Mouse (Mus musculus): ENCODE data around the gene Nanog.
"Not testable (repeated sequence)": the region's sequence is repeated elsewhere in the genome, so short reads cannot be mapped to it uniquely, and the experiment has no call there.

Gene Nanog

GRCm38 (mm10) chr6:122711455-122711854 is 4.2 kb downstream of the Nanog start:
- H3K4me3 ChIP-seq (replicated peaks; ENCODE audit: low read length): peak overlapping the region; percentile 87

GRCm38 (mm10) chr6:122713116-122713515 is 5.8 kb downstream of the Nanog start:
- Histone ChIP-seq H3K36me3 (ENCODE audit: insufficient read depth, low read length) (peaks cover 70% of the 10 kb centered on the region), H3K4me3 (replicated peaks; ENCODE audit: low read length) (peak overlapping the region; percentile 87), H3K4me1 (replicated peaks; ENCODE audit: low read depth, low read length) (peaks cover 57% of the 10 kb centered on the region)
- H3K27me3 ChIP-seq (ENCODE audit: insufficient read depth, low read length); H3K9me3 ChIP-seq (ENCODE audit: low read length): not testable (repeated sequence)

More at GRCm38 (mm10) chr6:122711455-122711854, 4.2 kb downstream of the Nanog start:
- H3K36me3 ChIP-seq (ENCODE audit: insufficient read depth, low read length): peaks cover 70% of the 10 kb centered on the region
- H3K9me3 ChIP-seq (ENCODE audit: low read length): no peaks in the 10 kb centered on the region
- peaks cover 51% of the 10 kb centered on the region for H3K4me1 ChIP-seq (replicated peaks; ENCODE audit: low read depth, low read length)
- no peaks in the 10 kb centered on the region for H3K27me3 ChIP-seq (ENCODE audit: insufficient read depth, low read length)
- no peak for TF ChIP-seq CTCF (conservative IDR thresholded peaks at IDR 0.05; ENCODE audit: low read length)
- TF ChIP-seq POU5F1 (IDR thresholded peaks at IDR 0.05; ENCODE audit: borderline replicate concordance, low read length): no peak
- TF ChIP-seq NANOG (IDR thresholded peaks at IDR 0.05; ENCODE audit: borderline replicate concordance, low read length): no peak

- H3K27me3 ChIP-seq (ENCODE audit: insufficient read depth, low read length): no peaks in the 10 kb centered on the region
- H3K9me3 ChIP-seq (ENCODE audit: low read length): no peaks in the 10 kb centered on the region
- peak overlapping the region; percentile 49 for H3K4me3 ChIP-seq (replicated peaks; ENCODE audit: low read length)
- H3K4me1 ChIP-seq (replicated peaks; ENCODE audit: low read depth, low read length): peaks cover 65% of the 10 kb centered on the region
- peaks cover 62% of the 10 kb centered on the region for H3K36me3 ChIP-seq (ENCODE audit: insufficient read depth, low read length)
- no peak for TF ChIP-seq POU5F1 (IDR thresholded peaks at IDR 0.05; ENCODE audit: borderline replicate concordance, low read length)
- TF ChIP-seq CTCF (conservative IDR thresholded peaks at IDR 0.05; ENCODE audit: low read length): no peak
- no peak for TF ChIP-seq NANOG (IDR thresholded peaks at IDR 0.05; ENCODE audit: borderline replicate concordance, low read length)
Measured at GRCm38 (mm10) chr6:122714707-122715365, 7.5 kb downstream of the Nanog start.

GRCm38 (mm10) chr6:122715886-122716285 is 8.6 kb downstream of the Nanog start:
- Histone ChIP-seq H3K27me3 (ENCODE audit: insufficient read depth, low read length) (no peaks in the 10 kb centered on the region), H3K4me3 (replicated peaks; ENCODE audit: low read length) (peak overlapping the region; percentile 43), H3K9me3 (ENCODE audit: low read length) (no peaks in the 10 kb centered on the region), H3K4me1 (replicated peaks; ENCODE audit: low read depth, low read length) (peaks cover 63% of the 10 kb centered on the region), H3K36me3 (ENCODE audit: insufficient read depth, low read length) (peaks cover 53% of the 10 kb centered on the region)
- TF ChIP-seq CTCF (conservative IDR thresholded peaks at IDR 0.05; ENCODE audit: low read length) (no peak), NANOG (IDR thresholded peaks at IDR 0.05; ENCODE audit: borderline replicate concordance, low read length) (no peak), POU5F1 (IDR thresholded peaks at IDR 0.05; ENCODE audit: borderline replicate concordance, low read length) (no peak)

- Histone ChIP-seq H3K4me1 (replicated peaks; ENCODE audit: low read depth, low read length) (peaks cover 43% of the 10 kb centered on the region), H3K36me3 (ENCODE audit: insufficient read depth, low read length) (peaks cover 31% of the 10 kb centered on the region)
- not testable (repeated sequence) for H3K4me3 ChIP-seq (replicated peaks; ENCODE audit: low read length); H3K9me3 ChIP-seq (ENCODE audit: low read length); H3K27me3 ChIP-seq (ENCODE audit: insufficient read depth, low read length)
Measured at GRCm38 (mm10) chr6:122718224-122718623, 10.9 kb downstream of the Nanog start.

GRCm38 (mm10) chr6:122719942-122720341 is 12.7 kb downstream of the Nanog start:
- peaks cover 14% of the 10 kb centered on the region for H3K36me3 ChIP-seq (ENCODE audit: insufficient read depth, low read length)

GRCm38 (mm10) chr6:122739952-122740351 is 32.7 kb downstream of the Nanog start:
- Histone ChIP-seq H3K9me3 (ENCODE audit: low read length) (no peaks in the 10 kb centered on the region), H3K27me3 (ENCODE audit: insufficient read depth, low read length) (no peaks in the 10 kb centered on the region), H3K4me3 (replicated peaks; ENCODE audit: low read length) (peak overlapping the region; percentile 99), H3K4me1 (replicated peaks; ENCODE audit: low read depth, low read length) (peaks cover 73% of the 10 kb centered on the region), H3K36me3 (ENCODE audit: insufficient read depth, low read length) (peaks cover 67% of the 10 kb centered on the region)
- TF ChIP-seq NANOG (IDR thresholded peaks at IDR 0.05; ENCODE audit: borderline replicate concordance, low read length) (no peak), CTCF (conservative IDR thresholded peaks at IDR 0.05; ENCODE audit: low read length) (peak; percentile 64), POU5F1 (IDR thresholded peaks at IDR 0.05; ENCODE audit: borderline replicate concordance, low read length) (no peak)

More at GRCm38 (mm10) chr6:122719942-122720341, 12.7 kb downstream of the Nanog start:
- Histone ChIP-seq H3K4me1 (replicated peaks; ENCODE audit: low read depth, low read length) (peaks cover 31% of the 10 kb centered on the region), H3K4me3 (replicated peaks; ENCODE audit: low read length) (no peak overlapping the region), H3K9me3 (ENCODE audit: low read length) (no peaks in the 10 kb centered on the region), H3K27me3 (ENCODE audit: insufficient read depth, low read length) (no peaks in the 10 kb centered on the region)
- TF ChIP-seq POU5F1 (IDR thresholded peaks at IDR 0.05; ENCODE audit: borderline replicate concordance, low read length) (no peak), CTCF (conservative IDR thresholded peaks at IDR 0.05; ENCODE audit: low read length) (peak; percentile 98)

- peaks cover 74% of the 10 kb centered on the region for H3K4me1 ChIP-seq (replicated peaks; ENCODE audit: low read depth, low read length)
- peaks cover 50% of the 10 kb centered on the region for H3K36me3 ChIP-seq (ENCODE audit: insufficient read depth, low read length)
- H3K4me3 ChIP-seq (replicated peaks; ENCODE audit: low read length): peak overlapping the region; percentile 99
- H3K9me3 ChIP-seq (ENCODE audit: low read length): no peaks in the 10 kb centered on the region
- no peak for TF ChIP-seq CTCF (conservative IDR thresholded peaks at IDR 0.05; ENCODE audit: low read length)
- TF ChIP-seq NANOG (IDR thresholded peaks at IDR 0.05; ENCODE audit: borderline replicate concordance, low read length): no peak
- no peak for TF ChIP-seq POU5F1 (IDR thresholded peaks at IDR 0.05; ENCODE audit: borderline replicate concordance, low read length)
- no peaks in the 10 kb centered on the region for H3K27me3 ChIP-seq (ENCODE audit: insufficient read depth, low read length)
Measured at GRCm38 (mm10) chr6:122741460-122742227, 34.4 kb downstream of the Nanog start.
